Mouse (Mus musculus) gastrocnemius, postnatal 4 days (tissue): ENCODE measurements around the gene Gabrg1. TPM values are rescaled to one million over a fixed set of nuclear protein-coding genes. Genes with fewer than 3 reads are reported as not detected.

Experiments used
- DNase-seq, 2 experiments: peaks; one replicate each; pipeline ENCODE4 v3.0.0; 2021 to 2022; ENCODE audit warnings: low spot score in 2 of 2, mixed read lengths in 2 of 2
- long read RNA-seq, 2 experiments: library from polyadenylated mRNA; stranded (forward); transcript quantifications; one replicate each; pipeline ENCODE4 v2.0.0; 2021
- total RNA-seq, 2 experiments: library from RNA; stranded (reverse); gene quantifications; 2 replicates each; pipeline ENCODE4 v1.2.3; 2021

Gabrg1 gene
- not detected for total RNA-seq
- long read RNA-seq, experiment 1: 0 reads
- long read RNA-seq, experiment 2: 0 reads

GRCm38 (mm10) chr5:70842192-70843095 is at the start of gene Gabrg1:
Gene Gabrg1 (minus strand): TSS chr5:70842617.
- no peak for DNase-seq

DNA sequence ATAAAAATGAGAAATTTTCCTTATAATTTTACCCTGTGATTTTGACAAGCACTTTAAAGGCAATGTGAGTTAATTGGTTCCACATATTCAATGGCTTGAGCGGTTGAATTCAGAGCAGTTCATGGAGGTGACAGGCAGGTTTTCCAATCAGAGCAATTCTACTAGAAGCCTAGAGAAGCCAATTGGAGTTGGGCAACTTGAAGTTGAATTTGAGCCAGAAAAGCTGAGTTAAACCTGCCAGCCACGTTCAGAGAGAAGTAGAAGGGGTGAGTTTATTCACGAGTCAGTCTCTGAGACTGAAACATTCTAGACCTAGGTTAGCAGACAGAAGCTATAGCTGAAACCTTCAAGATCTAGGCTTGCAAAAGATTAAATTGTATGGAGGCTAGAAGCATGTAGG is 41.6 kb upstream of the Gabrg1 start:
- DNase-seq: no peak

DNA sequence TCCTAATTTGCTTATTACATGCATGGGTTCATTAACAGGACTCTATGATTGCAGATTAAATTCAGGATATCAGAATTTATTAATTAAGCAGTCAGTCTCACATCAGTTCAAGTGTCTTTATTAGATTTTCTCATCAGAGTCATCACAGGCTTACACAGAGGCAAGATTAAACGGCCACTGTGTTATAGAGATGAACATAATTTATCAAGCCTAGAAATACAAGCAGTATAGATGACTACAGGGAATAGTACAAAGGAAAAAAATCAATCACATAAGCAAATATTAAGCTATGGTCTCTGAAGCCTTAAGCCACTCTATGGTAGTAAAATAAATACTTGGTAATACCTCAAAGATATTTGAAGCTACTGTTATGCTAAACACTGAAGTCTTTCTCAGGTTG is 27.7 kb upstream of the Gabrg1 start:
- DNase-seq: no peak

DNA sequence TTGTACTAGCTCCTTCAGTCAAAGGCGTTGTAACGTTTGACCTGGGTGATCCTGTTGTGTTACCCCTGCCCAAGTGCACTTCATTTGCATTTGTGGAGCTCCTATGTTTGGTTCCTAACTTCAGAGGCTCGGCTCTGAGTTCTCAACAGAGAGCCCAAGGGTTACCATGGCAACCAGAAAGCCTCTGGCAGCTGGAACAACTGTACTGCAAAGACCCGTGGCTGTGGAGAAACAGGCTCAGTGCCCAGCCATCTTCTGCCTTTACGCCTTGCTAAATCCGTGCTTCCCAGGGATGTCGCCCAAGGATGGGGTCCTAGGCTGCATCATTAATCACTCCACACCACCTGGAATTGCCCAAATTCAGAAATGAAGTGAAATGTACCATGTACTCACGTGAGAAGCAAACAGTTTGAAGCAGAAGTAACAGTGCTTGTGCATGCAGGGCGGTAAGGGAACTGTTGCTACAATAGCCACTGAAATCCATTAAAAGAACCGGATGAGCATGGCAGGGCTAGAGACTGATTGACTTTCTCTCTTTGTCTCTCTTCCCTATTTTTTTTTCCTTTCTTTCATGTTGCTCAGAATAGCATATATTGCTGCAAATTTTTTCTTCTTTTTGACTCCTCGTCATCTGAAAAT is 798 bp upstream of the Gabrg1 start:
- DNase-seq: peak in 1 of 2 experiments; percentile 13

- no peak for DNase-seq
Measured at GRCm38 (mm10) chr5:70818681-70819080, 23.7 kb downstream of the Gabrg1 start.

DNA sequence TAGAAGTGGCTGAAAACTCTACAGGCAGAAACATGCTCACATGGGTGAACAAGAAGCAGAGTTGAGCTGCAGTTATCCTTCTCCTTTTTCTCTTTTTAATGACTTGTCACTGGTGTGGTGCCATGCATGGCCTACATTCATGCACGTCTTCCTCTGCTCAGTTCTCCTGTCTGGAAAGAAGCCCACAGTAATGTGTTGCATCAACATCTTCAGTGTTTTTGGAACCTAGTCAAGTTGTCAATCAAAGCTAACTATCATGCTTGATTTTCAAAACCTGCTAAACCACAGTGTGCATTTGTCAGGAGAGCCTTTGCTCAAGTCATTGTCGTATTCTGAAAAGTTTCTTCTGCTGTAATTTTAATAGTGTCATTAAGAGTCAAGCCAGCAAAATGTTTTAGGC is 106.3 kb downstream of the Gabrg1 start:
- DNase-seq: no peak

- no peak for DNase-seq
Measured at GRCm38 (mm10) chr5:70704361-70704760, 138.1 kb downstream of the Gabrg1 start.
